Mouse (Mus musculus): ENCODE results near the gene Rab7.
"Not testable (repeated sequence)": the region's sequence is repeated elsewhere in the genome, so short reads cannot be mapped to it uniquely, and the experiment has no call there.

The Rab7 gene

GRCm38 (mm10) chr6:87997706-87998265 is 47.3 kb downstream of the Rab7 start:
- DNase-seq (ENCODE audit: low spot score): peak; percentile 88

- DNase-seq (ENCODE audit: low spot score): no peak
Measured at GRCm38 (mm10) chr6:87996606-87997005, 48.5 kb downstream of the Rab7 start.

- DNase-seq (ENCODE audit: low spot score): no peak
Measured at GRCm38 (mm10) chr6:87995519-87995918, 49.6 kb downstream of the Rab7 start.

- DNase-seq (ENCODE audit: low spot score): peak; percentile 56
Measured at GRCm38 (mm10) chr6:87993790-87994571, 51.1 kb downstream of the Rab7 start.

DNA sequence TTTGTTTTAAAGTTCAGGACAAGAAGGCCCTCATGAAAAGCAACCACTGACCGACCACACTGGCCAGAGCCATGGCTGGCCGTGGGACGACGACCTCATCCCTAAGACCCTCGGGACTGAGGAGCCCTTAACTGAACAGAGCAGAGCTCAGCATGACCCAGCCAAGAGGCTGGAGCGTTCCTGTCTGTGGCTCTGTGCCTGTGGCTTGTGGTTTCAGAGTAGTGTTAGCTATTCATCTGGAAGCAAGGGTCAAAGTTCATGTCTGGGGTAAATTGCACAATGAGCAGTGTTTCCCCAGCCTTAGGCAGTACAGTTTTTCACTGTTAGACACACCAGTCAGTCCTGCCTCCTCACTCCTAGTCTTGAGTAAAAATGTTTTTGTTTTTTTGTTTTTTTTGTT is 52.3 kb downstream of the Rab7 start:
- no peak for DNase-seq (ENCODE audit: low spot score)

DNA sequence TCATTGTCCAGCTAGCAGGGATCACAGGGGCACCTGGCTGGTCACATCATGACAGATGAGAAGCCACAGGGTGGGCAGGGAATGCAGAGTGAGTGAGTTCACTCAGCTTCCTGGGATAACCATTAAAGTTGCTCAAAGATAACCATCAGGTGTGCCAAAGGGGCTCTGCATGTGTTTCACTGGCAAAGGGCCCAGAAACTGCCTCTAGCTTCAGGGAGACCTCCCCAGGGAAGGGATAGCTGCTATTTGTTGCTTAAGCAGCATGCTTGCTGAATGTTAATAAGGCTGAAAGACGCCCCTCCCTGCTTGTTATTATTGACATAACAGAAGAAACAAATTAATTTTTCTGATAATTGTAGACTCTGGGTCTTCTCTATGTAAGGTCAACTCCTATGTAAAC is 53.2 kb downstream of the Rab7 start:
- no peak for DNase-seq (ENCODE audit: low spot score)

- DNase-seq (ENCODE audit: low spot score): no peak
Measured at GRCm38 (mm10) chr6:87991216-87991615, 53.9 kb downstream of the Rab7 start.

DNA sequence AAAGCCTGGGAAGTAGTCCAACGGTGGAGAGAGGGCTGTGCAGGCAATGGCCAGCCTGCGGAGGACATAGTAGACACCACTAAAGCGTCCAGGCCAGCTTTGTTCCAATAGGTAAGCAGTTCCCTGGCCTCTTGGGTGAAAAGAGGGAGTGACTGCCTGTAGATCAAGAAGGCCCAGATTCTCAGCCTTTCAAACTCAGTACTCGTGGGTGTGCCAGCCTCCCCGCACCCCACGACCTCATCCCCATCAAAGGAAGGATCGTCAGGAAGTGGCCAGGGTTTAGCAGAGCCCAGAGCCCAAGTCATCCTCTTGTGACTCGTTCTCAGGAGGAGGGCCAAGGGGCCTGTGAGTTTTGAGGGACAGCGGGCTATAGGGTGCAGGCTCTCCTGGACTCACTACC is 62.6 kb downstream of the Rab7 start:
- DNase-seq (ENCODE audit: low spot score): no peak

- DNase-seq (ENCODE audit: low spot score): peak; percentile 74
Measured at GRCm38 (mm10) chr6:87981547-87982256, 63.4 kb downstream of the Rab7 start, which contains the start of gene H1fx. Gene H1fx (minus strand): TSS chr6:87981637.

GRCm38 (mm10) chr6:87981030-87981485 is 64.0 kb downstream of the Rab7 start:
- no peak for DNase-seq (ENCODE audit: low spot score)

GRCm38 (mm10) chr6:87980374-87981029 is 64.6 kb downstream of the Rab7 start:
- DNase-seq (ENCODE audit: low spot score): peak; percentile 83

GRCm38 (mm10) chr6:87979728-87980127 is 65.3 kb downstream of the Rab7 start:
- DNase-seq (ENCODE audit: low spot score): no peak

- no peak for DNase-seq (ENCODE audit: low spot score)
Measured at GRCm38 (mm10) chr6:87970041-87970440, 75.0 kb downstream of the Rab7 start.

DNA sequence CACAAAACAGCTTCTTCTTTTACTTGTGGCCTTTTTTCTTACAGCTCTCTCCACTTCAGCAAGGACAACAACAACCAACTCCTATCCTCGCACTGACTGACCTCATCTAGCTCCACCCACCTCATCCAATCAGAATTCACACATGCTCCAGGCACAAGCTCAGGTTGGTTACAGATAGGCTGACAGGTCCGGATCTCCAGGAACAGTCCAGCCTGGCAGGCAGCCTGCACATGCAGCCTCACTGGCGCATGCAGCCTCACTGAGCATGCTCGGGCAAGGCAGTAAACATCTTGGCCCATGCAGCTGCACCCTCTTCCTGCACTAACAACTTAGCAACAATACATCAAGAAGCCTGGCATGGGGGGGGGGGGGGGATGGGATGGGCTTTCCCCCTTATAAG is 82.6 kb downstream of the Rab7 start:
- not testable (repeated sequence) for DNase-seq (ENCODE audit: low spot score)

Measured in layer of hippocampus, adult 11-12 months (tissue).